Mouse (Mus musculus): Measurements from ENCODE around the gene Htr2b.
A peak's percentile ranks its signal among the peaks of the same experiment; 100 is the strongest.

GRCm38 (mm10) chr1:86160479-86160878 is 48.7 kb upstream of the Htr2b start:
- peak; percentile 44; the same call in 1 of the 2 replicates for TF ChIP-seq GATA1 (IDR thresholded peaks at IDR 0.05; ENCODE audit: low read length)
- peak; percentile 30; the same call in 1 of the 3 replicates for TF ChIP-seq TAL1 (IDR thresholded peaks at IDR 0.05; ENCODE audit: low read length)
